Mouse (Mus musculus): Measurements from ENCODE around the gene Cpn2.

The Cpn2 gene

DNA sequence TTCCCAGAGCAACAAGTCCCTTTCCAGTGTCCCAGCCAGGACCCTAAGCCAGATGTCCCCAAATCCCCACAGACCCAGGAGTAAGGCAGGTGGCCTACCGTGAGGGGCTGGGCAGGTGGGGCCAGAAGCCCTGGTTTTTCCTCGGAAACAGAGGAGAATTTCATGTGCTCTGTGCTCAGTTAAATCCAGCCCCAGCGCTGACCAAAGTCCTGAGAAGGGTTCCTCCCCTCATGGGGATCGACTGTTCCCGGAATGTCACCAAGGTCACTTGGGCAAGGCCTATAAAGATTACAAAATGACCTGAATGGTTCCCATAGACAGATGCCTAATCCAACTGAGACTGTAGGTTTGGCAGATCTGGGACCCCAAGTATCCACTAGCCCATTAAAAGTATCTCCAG, at the start of gene Cpn2:
Cpn2 (minus strand) TSS at position 141 of the 400 bp plus-strand sequence.
- no peak for DNase-seq (ENCODE audit: low read depth, low spot score)

DNA sequence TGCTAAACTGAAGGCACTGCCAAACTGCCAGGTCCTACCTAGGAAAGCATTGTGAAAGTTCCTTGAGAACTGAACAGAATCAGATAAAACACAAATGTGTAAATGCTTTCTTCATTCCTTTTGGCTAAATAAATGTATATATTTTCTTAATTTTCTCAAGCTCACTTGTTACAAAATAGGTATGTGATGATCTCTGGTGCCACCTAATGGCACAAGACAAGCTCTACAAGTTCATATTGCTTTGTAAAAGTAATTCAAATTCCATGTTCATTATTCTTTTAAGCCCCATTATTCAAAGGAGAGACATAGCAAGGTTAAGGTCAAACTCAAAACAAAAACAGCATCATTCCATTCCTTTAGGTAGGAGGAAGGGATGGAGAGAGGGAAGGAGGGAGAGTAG, 46.9 kb upstream of the Cpn2 start:
- peak; percentile 60 for DNase-seq (ENCODE audit: low read depth, low spot score)

DNA sequence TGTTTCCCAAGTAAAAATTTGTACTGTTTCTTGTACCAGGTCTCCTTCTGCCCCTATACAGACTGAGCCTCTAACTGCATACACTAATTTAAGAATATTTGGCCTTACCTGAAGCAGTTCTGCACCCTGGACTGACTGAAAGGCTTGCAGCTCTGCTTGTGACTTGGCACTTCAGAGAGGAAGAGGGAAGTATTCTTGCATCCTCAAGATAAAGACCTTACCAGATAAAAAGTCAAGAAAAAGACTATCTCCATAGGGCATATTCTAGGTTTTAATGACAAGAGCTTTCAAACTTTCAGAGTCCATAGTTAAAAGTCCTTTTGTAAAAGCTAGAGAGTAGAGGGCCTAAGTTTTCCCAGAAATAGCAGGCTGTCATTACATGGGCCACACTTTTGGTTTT, 43.3 kb upstream of the Cpn2 start, which contains the start of gene Gp5:
Gp5 (minus strand) TSS at position 133 of the 400 bp plus-strand sequence.
- DNase-seq (ENCODE audit: low read depth, low spot score) = no peak

DNA sequence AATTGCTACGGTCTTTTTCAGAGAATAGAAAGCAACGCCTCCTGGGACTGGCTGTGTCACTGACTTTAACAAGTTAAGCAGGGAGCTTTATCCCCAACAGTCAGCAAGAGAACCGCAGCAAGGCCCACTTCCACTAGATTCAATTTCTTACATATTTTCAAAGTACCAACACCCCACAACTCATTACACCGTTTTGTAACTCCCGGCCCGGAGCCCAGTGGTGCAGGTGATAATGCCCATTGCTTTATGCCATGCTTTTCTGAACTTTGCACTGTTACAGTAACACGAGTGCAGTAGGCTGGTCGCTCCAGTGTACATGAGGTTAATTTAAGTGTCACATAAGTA, 42.8 kb upstream of the Cpn2 start:
- no peak for DNase-seq (ENCODE audit: low read depth, low spot score)

DNA sequence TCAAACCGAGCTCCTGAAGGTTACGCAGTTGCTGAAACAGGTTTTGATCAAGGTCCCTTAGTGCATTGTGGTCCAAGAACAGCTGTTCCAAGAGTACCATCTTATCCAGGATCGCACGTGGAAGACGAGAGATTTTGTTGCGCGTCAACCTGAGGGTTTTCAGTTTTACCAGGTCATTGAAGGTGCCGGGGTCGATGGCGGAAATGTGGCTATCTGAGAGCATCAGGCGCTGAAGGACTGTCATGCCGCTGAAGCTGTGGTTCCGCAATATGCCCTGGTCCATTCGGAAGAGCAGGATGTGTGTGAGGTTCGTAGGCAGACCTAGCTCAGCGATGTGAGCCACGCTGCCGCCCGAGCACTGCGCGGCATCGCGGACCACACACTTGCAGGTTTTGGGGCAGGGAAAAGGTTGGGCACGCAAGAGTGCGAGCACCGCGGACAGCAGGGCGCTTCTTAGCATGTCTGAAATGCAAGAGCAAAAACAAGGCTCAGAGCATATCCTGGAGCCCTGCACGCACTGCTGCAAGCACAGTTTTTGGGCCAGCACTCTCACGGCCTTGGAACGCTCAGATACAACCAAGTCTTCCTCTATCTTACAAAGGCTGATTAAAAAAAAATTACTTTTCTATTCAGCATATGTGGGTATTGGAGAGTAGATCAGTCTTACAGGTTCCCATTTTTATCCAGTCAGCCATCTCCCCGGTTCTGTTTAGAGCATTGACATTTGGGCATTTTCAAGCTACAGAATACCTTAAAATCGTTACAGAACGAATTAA, 42.3 kb upstream of the Cpn2 start:
- peak; percentile 61 for DNase-seq (ENCODE audit: low read depth, low spot score)

DNA sequence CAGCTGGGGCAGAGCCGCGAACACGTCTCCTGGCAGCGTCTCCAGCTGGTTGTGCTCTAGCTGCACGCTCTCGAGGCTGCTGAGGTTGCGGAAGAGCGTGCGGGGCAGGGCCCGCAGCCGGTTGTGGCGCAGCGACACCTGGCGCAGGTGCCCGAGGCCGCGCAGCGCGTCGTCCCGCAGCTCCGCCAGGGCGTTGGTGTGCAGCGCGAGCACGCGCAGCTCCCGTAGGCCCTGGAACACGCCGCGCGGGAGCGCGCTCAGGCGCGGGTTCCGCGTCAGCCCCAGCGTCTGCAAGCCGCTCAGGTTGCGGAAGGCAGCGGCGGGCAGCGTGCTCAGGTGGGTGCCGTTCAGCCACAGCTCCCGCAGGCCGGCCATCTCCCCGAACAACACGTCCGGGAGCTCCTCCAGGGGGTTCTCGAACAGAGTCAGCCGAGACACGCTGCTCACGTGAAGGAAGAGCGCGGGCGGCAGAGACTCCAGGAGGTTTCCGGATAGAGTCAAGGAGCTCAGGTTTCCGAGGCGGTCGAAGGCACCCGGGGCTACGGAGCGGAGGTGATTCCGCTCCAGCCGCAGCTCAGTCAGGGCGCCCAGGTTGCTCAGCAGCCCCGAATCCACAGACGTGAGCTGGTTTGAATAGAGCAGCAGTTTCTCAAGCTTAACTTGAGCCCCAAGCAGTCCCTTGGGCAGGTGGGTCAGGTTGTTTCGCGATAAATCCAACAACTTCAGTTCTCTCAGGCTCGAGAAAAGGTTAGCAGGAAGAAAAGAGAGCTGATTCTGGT, 41.5 kb upstream of the Cpn2 start:
- DNase-seq (ENCODE audit: low read depth, low spot score) = peak; percentile 89

DNA sequence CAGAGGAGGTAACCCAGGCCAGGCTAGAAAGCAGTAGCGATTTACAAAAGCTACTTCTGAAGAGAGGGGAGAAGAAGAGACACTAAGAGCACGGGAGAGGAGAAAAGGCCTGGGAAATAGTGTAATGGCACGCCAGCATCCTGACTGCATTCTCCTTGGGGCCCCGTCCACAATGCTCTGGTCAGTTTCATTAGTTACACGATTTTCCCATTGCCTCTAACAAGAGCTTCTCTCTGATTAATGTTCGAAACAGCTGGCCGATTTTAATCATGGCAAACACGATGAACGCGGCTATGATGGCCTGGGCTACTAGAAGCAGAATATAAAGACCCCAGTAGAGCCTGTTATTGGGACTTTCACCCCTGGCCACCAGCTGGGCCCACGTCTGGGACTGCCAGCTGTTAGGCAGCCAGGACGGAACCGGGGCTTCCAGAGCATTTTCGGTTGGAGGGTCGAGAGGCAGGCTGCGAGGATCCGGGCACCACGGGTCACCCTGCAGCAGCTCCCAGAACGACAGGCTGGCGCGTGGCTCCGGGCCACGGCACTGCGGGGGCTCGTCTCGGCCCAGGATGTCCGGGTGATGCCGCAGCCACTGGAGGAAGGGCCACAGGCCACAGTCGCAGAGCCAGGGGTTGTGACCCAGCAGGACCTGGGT, 40.8 kb upstream of the Cpn2 start:
- DNase-seq (ENCODE audit: low read depth, low spot score) = no peak

DNA sequence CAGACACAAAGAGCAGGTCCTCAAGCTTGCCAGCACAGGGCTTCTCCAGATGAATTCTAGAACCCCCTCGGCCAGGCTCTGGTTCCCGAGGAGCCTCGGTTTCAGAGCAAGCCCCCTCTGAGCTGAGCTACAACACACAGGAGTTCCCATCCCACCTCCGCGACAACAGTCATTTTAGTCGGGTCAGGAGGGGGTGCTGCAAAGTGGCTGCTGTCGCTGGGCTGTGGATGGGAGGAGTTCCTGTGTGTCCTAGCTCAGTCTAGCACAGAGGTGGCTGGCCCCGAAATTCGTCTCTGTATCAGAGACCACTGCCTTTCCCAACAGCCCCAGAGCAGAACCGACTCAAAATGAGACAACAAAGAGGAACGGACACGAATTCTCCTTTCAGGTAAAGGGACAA, 40.0 kb upstream of the Cpn2 start:
- DNase-seq (ENCODE audit: low read depth, low spot score) = no peak

DNA sequence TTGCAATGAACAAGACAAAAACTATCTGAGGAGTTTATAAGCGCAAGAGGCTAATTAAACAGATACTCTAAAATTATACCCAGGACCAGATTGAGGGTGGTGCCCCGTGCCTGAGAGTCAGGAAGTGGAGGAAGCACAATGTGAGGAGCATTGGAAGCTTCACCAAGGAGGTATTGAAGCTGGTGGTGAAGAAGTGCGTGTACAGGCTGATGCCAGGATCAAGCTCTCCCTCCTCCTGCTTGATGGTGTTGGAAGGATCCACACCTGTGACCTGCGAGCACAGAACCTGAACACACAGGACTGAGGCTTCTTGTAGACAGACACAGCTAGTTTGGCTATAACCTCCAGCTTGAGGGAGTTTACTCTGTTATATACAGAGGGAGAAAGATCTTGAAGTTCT, 38.8 kb upstream of the Cpn2 start:
- DNase-seq (ENCODE audit: low read depth, low spot score) = no peak

DNA sequence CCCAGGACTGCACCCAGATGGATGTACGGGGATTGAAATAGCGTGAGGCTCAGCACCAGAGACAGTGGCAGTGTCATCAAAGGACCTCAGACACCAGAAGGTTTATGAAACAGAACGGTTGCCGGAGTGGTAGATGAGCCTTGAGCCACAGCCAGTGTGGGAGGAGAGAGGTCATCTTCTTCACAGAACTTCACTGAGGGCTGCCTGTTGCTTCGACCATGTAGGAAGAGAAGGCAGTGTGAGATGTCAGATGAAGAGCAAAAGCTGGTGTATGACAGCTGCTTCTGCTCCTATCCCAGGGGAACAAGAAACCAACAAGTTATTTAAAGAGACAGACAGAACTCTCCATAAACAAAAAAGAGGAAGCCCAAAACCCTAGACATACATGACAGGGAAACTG, 36.9 kb upstream of the Cpn2 start:
- DNase-seq (ENCODE audit: low read depth, low spot score) = no peak

DNA sequence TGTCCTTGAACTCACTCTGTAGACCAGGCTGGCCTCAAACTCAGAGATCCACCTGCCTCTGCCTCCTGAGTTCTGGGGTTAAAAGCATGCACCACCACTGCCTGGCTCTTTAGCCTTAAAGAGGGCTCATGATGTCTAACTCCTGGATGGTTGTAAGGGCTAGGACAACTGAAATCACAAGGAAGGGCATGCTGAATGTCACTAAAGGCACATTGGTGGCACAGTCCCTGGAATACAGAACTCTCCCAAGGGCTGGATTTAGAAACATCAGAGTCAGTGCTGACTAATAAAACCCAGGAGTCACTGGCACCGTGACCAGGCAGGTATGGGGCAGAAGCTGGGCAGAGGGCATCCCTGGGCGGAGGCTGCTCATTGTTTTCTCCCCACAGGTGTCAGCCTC, 36.1 kb upstream of the Cpn2 start:
- DNase-seq (ENCODE audit: low read depth, low spot score) = no peak

DNA sequence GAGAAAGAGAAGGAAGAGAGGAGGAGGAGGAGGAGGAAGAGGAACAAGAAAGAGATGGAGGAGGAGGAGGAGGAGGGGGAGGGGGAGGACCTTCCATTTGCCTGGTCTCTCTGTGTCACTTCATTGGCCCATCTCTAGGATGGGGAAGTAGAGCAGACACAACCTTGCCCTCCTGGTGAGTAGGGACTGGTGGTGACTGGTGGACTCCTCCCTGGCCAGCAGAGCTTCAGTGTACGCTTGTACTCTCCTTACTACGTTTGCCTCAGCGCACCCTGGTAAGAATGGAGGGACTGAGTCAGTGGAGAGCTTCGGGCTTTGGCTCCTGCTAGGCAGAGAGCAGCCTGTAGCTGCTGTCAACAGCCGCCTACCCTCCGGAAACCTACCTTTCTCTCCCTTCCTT, 35.4 kb upstream of the Cpn2 start:
- DNase-seq (ENCODE audit: low read depth, low spot score) = no peak

DNA sequence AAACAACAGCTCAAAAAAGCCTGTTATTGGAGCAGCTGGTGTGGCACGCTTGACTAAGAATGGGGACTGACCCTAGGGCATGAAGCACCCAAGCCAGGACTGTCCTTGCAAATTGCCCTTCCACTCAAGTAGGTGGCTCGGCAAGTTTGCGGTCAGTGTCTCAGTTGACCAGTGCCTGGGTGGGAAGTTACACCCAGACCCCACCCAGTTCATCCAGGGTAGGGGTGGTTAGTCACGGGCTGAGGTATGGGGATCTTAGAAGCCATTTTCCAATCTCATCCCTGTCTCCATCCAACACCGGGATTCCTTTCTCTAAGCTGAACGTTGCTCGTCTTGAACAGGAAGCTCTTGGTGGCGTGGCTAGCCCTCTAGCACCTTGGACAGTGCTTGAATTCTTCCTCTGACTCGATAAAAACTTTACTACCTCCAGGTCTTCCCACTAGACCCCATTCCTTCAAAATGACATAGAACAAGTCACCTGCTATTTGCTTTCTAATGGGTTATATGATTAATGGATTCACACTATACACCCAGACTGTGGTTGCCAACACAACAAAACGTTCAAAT, 32.5 kb upstream of the Cpn2 start:
- peak; percentile 43 for DNase-seq (ENCODE audit: low read depth, low spot score)

DNA sequence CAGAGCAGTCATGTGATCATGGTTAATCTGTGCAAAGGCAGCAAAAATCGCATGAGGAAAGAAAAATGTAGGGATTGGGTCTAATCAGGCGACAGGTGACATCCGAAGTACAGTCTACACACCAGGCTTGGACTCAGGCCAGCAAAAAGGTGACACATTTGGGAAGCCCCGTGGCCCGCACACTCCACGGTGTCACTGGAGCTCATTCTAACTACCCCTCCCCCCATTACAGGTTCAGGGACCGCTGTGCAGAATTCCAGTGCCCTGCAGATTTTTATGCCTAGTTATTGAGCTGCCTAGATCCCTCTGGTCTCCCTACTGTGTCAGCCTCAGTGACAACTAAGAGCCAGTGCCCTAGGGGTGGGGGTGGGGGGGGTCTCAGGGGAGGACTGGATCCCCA, 30.2 kb upstream of the Cpn2 start:
- DNase-seq (ENCODE audit: low read depth, low spot score) = no peak

DNA sequence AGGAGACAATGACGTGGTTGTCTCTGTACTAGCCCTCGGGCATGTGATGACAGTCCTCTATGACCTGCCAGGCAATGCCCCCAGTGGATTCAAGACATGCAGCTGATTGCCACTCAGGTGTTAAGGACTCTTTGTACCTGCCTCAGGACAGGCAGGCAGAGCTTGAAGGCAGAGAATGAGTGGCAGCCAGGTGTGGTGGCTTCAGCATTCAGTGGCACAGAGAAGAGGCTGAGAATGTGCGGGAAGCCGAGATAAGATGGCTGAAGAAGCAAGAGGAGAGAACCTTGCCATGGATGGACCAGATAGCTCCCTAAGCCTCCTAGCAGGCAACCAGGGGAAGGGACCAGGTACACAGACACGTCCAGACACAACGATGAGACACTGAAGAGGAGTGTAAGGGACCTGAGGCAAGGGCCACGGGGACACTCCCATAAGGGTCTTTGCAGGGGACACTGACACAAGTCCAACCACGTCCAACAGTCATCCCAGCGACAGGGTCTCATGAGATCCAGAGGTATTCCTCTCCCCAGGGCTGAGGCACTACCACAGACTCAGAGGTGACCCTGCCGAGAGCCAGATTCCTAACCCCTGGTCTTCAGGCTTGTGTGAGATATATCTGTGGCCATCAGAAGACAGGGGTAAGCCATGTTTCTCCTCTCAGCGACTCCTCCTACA, 29.4 kb upstream of the Cpn2 start:
- no peak for DNase-seq (ENCODE audit: low read depth, low spot score)

DNA sequence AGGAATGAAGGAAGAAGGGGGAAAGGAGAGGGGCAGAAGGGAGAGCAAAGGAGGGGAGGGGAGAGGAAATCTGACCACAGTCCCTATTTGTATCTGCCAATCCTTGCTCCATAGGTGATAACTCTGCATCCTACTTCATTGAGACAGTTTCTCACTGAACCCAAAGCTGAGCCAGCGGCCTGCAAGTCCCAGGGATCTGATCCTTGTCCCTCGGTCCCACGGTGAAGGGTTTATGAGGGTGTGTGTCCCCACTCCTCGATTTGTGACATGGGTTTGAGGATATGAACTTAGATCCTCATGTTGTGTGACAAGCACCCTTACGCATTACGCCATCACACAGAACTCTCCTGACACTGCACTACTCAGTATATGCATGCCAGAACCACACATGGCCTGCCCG, 27.8 kb upstream of the Cpn2 start:
- DNase-seq (ENCODE audit: low read depth, low spot score) = no peak

DNA sequence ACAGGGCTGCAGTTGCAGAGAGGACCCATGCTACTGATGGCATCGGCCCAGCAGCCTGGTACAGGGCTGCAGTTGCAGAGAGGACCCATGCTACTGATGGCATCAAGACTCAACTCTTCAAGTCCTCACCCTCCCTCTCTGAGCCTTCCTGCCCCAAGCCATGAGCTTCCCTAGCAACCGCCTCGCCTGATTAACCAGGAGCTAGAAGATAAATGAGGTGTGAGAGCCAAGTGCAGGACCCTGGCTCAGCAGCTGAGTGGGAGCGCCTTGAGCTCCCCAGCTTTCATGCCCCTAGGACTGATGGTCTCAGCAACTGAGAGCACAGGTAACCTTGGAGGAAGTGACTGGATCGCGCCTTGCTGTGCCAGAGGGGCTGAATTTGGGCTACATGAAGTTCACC, 23.1 kb upstream of the Cpn2 start:
- no peak for DNase-seq (ENCODE audit: low read depth, low spot score)

DNA sequence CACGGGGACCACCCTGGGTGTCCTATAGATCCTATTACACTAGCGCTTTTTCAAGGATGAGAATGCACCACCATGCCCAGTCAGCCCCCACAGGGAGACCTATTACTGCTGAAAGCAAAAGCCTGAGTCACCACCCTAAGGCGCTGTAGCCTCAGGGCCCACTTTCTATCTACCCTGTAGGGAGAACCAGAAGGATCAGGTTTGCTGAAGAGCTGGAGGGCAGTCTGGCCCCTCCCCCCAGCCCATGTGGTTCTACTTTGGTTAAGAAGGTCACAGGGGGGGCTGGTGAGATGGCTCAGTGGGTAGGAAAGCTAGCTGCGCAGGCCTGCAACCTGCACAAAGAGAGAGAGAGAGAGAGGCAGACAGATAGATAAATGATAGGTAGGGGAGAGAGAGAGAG, 18.4 kb upstream of the Cpn2 start:
- peak; percentile 94 for DNase-seq (ENCODE audit: low read depth, low spot score)

DNA sequence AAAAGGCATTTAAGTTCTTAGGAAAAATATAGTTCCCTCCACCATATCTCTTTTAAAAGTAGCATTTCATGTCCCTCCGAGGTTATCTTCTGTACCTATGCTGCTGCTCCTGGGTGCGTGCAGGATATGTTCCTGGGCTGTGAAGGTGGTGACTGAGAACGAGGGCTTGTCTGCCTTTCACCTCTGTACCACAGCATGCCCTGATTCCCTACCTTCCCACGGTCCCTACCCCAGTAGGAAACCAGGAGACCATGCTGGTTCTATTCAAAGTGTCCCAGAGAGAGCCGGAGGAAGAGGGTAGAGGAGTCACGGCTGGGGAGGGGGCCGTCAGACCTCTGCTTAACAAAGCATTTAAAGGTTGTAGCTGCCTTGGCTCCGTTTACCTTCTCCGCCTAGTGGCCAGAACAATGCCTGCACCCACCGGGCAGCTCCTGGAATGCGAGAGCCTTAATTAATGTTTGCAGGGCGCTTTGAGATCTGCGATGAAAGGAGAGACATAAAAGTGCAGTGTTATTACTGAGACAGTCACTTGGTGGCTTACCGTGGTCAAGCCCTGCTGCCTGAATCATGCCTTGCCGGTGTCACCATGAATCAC, 16.5 kb upstream of the Cpn2 start:
- DNase-seq (ENCODE audit: low read depth, low spot score) = peak; percentile 85

DNA sequence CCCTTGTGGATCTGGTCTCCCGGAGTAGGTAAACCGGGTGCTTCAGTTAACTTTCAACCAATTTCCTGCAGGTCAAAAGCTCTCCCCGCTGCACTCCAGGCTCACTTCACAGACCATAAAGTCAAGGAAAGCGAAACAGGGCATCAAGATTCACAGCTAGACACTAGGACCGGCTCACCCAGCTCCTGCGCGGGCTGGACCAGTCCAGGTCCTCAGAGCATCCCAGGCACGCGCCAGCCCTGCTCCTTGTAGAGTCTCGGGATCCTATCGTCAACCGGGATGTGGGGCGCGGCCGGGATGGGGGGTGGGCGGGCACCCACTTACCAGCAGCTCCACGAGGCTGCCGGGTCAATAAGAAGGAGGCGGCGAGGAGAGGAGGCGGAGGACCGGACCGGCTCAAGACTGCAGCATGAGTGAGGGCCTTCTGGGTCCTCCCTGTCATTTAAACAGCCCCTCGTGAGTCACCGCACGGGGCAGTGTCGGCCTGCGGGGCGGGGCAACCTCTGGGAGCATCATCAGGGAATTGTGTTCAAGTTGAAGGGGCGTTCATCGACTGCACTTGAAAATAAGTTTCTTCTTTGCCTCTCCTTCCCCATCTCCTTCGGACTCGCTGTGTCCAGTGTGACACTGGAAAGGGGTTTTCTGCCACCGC, 15.7 kb upstream of the Cpn2 start, which contains the start of gene Lrrc15:
Lrrc15 (minus strand) TSS at position 413 of the 652 bp plus-strand sequence.
- peak; percentile 79 for DNase-seq (ENCODE audit: low read depth, low spot score)
